Mouse (Mus musculus) CH12.LX (cell line): ENCODE results near the gene 4930455H04Rik. TPM values are rescaled to one million over a fixed set of nuclear protein-coding genes. Genes with fewer than 3 reads are reported as not detected.

Experiments
- DNase-seq: peaks from one replicate; pipeline ENCODE4 v3.0.0-alpha.2; 2013; ENCODE audit errors: extremely low read depth
- H3K27ac ChIP-seq: 2 replicates; pipeline ENCODE4 v1.5.1; 2012; ENCODE audit warnings: low read depth, mild to moderate bottlenecking, control low read depth, moderate library complexity; ENCODE audit not compliant: insufficient read depth
- H3K27me3 ChIP-seq: replicated peaks from 2 replicates; pipeline ENCODE3; 2012; ENCODE audit warnings: inconsistent platforms
- H3K36me3 ChIP-seq, 2 experiments: replicated peaks in 1 of 2; 2 replicates each; pipeline versions ENCODE3 to v1.6.1; 2012; ENCODE audit warnings: inconsistent platforms in 1 of 2, low read length in 1 of 2, mild to moderate bottlenecking in 1 of 2, mixed read lengths in 1 of 2, moderate library complexity in 1 of 2; ENCODE audit not compliant: control insufficient read depth in 1 of 2, insufficient read depth in 1 of 2
- H3K4me1 ChIP-seq, 2 experiments: 2 replicates each; pipeline ENCODE4 v1.6.1; 2012; ENCODE audit warnings: inconsistent platforms in 1 of 2, moderate library complexity in 1 of 2; ENCODE audit not compliant: insufficient read depth in 2 of 2, control insufficient read depth in 1 of 2
- H3K4me2 ChIP-seq: 2 replicates; pipeline ENCODE4 v1.6.1; 2012; ENCODE audit warnings: low read depth, mild to moderate bottlenecking, control low read depth; ENCODE audit not compliant: poor library complexity, insufficient read depth, severe bottlenecking
- H3K4me3 ChIP-seq, 3 experiments: fragments of 150-350 bp in 1 of 3; sonication (generic) in 1 of 3; replicated peaks in 1 of 3; 2 replicates each; pipeline versions ENCODE3 to v1.5.1; 2011 to 2012; ENCODE audit warnings: low read depth in 2 of 3, low read length in 2 of 3, mild to moderate bottlenecking in 2 of 3, moderate library complexity in 2 of 3, control low read depth in 1 of 3, improper control_type of control experiment in 1 of 3, inconsistent platforms in 1 of 3, mixed read lengths in 1 of 3; ENCODE audit not compliant: poor library complexity in 1 of 3
- H3K79me2 ChIP-seq: replicated peaks from 2 replicates; pipeline ENCODE4 v1.6.1; 2012; ENCODE audit warnings: mild to moderate bottlenecking, moderate library complexity; ENCODE audit not compliant: control insufficient read depth, poor library complexity, insufficient read depth, severe bottlenecking; ENCODE audit errors: extremely low read depth
- H3K9ac ChIP-seq: 2 replicates; pipeline ENCODE4 v1.6.1; 2012; ENCODE audit warnings: low read depth, mild to moderate bottlenecking, control low read depth, moderate library complexity; ENCODE audit not compliant: insufficient read depth
- H3K9me3 ChIP-seq: replicated peaks from 2 replicates; pipeline ENCODE3; 2012; ENCODE audit warnings: low read length, inconsistent platforms, mixed read lengths
- CHD2 ChIP-seq: IDR thresholded peaks from 2 replicates; pipeline ENCODE4 v1.6.1; 2011; ENCODE audit warnings: low read length, improper control_type of control experiment
- CTCF ChIP-seq, 2 experiments: IDR thresholded peaks in 1 of 2; conservative IDR thresholded peaks in 1 of 2; 2 replicates each; pipeline ENCODE4 v1.5.1; 2011 to 2012; ENCODE audit warnings: low read depth in 2 of 2, low read length in 2 of 2, improper control_type of control experiment in 1 of 2, inconsistent platforms in 1 of 2, mild to moderate bottlenecking in 1 of 2, moderate library complexity in 1 of 2
- EP300 ChIP-seq: IDR thresholded peaks from 2 replicates; pipeline ENCODE4 v1.6.1; 2011; ENCODE audit warnings: low read length, improper control_type of control experiment
- ETS1 ChIP-seq: conservative IDR thresholded peaks from 2 replicates; pipeline ENCODE4 v1.6.1; 2012; ENCODE audit warnings: low read depth, mild to moderate bottlenecking, inconsistent platforms, low read length, improper control_type of control experiment, moderate library complexity
- IRF4 ChIP-seq: IDR thresholded peaks from 2 replicates; pipeline ENCODE4 v1.6.1; 2014; ENCODE audit warnings: low read depth, mild to moderate bottlenecking, inconsistent platforms, low read length, improper control_type of control experiment
- JUN ChIP-seq: IDR thresholded peaks from 2 replicates; pipeline ENCODE4 v1.6.1; 2011; ENCODE audit warnings: low read depth, mild to moderate bottlenecking, low read length, improper control_type of control experiment, moderate library complexity; ENCODE audit not compliant: insufficient read depth
- JUND ChIP-seq: conservative IDR thresholded peaks from 2 replicates; pipeline ENCODE4 v1.6.1; 2011; ENCODE audit warnings: low read depth, low read length, improper control_type of control experiment
- KAT2A ChIP-seq: IDR thresholded peaks from 2 replicates; pipeline ENCODE4 v1.6.1; 2012; ENCODE audit warnings: low read length, improper control_type of control experiment, inconsistent platforms; ENCODE audit not compliant: insufficient replicate concordance
- MAX ChIP-seq: IDR thresholded peaks from 2 replicates; pipeline ENCODE4 v1.6.1; 2011; ENCODE audit warnings: low read length, improper control_type of control experiment
- MXI1 ChIP-seq: IDR thresholded peaks from 2 replicates; pipeline ENCODE4 v1.6.1; 2011; ENCODE audit warnings: mild to moderate bottlenecking, low read depth, low read length, improper control_type of control experiment
- MYC ChIP-seq: IDR thresholded peaks from 2 replicates; pipeline ENCODE4 v1.6.1; 2011; ENCODE audit warnings: low read depth, mild to moderate bottlenecking, improper control_type of control experiment, low read length
- NELFE ChIP-seq: IDR thresholded peaks from 2 replicates; pipeline ENCODE4 v1.6.1; 2011; ENCODE audit warnings: low read depth, low read length, improper control_type of control experiment
- POLR2A ChIP-seq: IDR thresholded peaks from 2 replicates; pipeline ENCODE4 v1.6.1; 2011; ENCODE audit warnings: low read depth, mild to moderate bottlenecking, improper control_type of control experiment, low read length
- POLR2AphosphoS2 ChIP-seq: IDR thresholded peaks from 2 replicates; pipeline ENCODE4 v1.6.1; 2011; ENCODE audit warnings: low read depth, low read length, improper control_type of control experiment
- RAD21 ChIP-seq: IDR thresholded peaks from 2 replicates; pipeline ENCODE4 v1.6.1; 2011; ENCODE audit warnings: low read depth, mild to moderate bottlenecking, low read length, improper control_type of control experiment, moderate library complexity
- RCOR1 ChIP-seq: conservative IDR thresholded peaks from 2 replicates; pipeline ENCODE4 v1.6.1; 2012; ENCODE audit warnings: low read depth, mild to moderate bottlenecking, inconsistent platforms, low read length, improper control_type of control experiment
- SMC3 ChIP-seq: IDR thresholded peaks from 2 replicates; pipeline ENCODE4 v1.6.1; 2011; ENCODE audit warnings: low read depth, low read length, improper control_type of control experiment
- TCF12 ChIP-seq: IDR thresholded peaks from 2 replicates; pipeline ENCODE4 v1.6.1; 2014; ENCODE audit warnings: low read depth, mild to moderate bottlenecking, inconsistent platforms, low read length, improper control_type of control experiment
- USF1 ChIP-seq: IDR thresholded peaks from 2 replicates; pipeline ENCODE4 v1.6.1; 2014; ENCODE audit warnings: low read depth, mild to moderate bottlenecking, inconsistent platforms, low read length, improper control_type of control experiment
- USF2 ChIP-seq: conservative IDR thresholded peaks from 2 replicates; pipeline ENCODE4 v1.6.1; 2011; ENCODE audit warnings: low read depth, low read length, improper control_type of control experiment
- ZC3H11A ChIP-seq: IDR thresholded peaks from 2 replicates; pipeline ENCODE4 v1.6.1; 2012; ENCODE audit warnings: low read depth, mild to moderate bottlenecking, inconsistent platforms, low read length, improper control_type of control experiment
- dilution Hi-C: fragments of 300-500 bp; cut with MboI; formaldehyde crosslinking; loops from 2 replicates; pipeline ENCODE4 v1.14.3; 2020; ENCODE audit warnings: low sequenced_read_pairs; ENCODE audit not compliant: extremely low pct_unique_long_range_greater_than_20kb, extremely low pct_ligation_motif_present
- in situ Hi-C: fragments of 300-500 bp; cut with MboI; formaldehyde crosslinking; loops from 3 replicates; pipeline ENCODE4 v1.14.3; 2019; ENCODE audit warnings: low sequenced_read_pairs, low pct_ligation_motif_present, low pct_unique_long_range_greater_than_20kb, mixed read lengths
- polyA plus RNA-seq: library from polyadenylated mRNA; unstranded; fragments of >175 nt; gene quantifications from 2 replicates; pipeline ENCODE4 v1.2.1, GENCODE M21; 2012; ENCODE audit warnings: low read depth; ENCODE audit not compliant: insufficient read length
- total RNA-seq, 2 experiments: library from RNA; depleted of rRNA; stranded (reverse); fragments of 300-350 nt in 1 of 2; fragments of >200 nt in 1 of 2; gene quantifications; 2 replicates each; pipeline ENCODE4 v1.2.3; 2012 to 2014

Gene 4930455H04Rik
- total and polyA plus RNA-seq, 3 experiments, result not detected

DNA sequence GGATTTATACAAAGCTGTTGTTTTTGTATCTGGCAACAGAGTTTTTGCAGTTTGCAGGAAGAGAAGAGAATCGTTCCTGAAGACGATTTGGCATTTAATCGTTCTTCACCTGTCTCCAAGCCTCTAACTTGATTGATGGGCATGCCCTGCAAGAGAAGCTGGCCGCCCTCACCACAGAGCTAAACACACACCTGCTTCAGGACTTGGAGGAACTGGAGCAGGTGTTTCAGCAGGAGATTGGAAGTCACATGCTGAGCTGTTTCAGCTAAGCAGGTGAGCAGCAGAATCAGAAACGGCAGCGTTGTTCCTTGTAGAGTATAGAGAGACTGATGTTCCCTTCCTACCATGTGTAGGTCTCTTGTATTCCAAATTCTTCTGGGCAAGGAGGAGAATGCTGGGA, 42.1 kb downstream of the 4930455H04Rik start:
- no peak for TF ChIP-seq CTCF (conservative IDR thresholded peaks at IDR 0.05 in 1 of 2, IDR thresholded peaks at IDR 0.05 in 1 of 2; ENCODE audit: low read depth in 2 of 2, low read length in 2 of 2)
- TF ChIP-seq MAX, result no peak
- no peak for TF ChIP-seq KAT2A
- no peak for DNase-seq
- Histone ChIP-seq H3K79me2 (no peaks in the 10 kb centered on the region), H3K4me1 (no peaks in the 10 kb centered on the region), H3K4me3 (no peak overlapping the region), H3K27ac (no peak overlapping the region), H3K9me3 (no peaks in the 10 kb centered on the region), H3K4me2 (no peak overlapping the region), H3K9ac (no peak overlapping the region), H3K27me3 (no peaks in the 10 kb centered on the region), H3K36me3 (no peaks in the 10 kb centered on the region)
- in situ Hi-C loops, result no loop called here
- dilution Hi-C loops, result no loop called here

DNA sequence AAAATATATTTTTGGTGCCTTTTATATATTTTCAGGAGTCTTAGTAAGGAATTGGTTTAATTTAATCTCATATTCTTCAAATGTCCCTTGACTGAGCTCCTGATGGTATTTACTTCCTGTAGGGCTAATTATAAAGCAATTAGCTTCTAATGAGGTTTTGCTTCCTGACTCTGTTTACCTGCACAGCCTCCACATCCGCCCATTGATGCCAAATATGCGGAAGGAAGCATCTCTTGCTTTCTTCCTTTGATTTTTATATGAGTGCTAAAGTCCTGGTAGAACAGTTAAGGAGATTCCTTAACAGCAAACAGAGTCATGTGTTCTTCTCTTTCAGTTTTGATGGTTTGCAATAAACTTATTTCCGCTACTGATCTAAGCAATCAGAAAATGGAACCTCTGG, 52.3 kb downstream of the 4930455H04Rik start:
- Histone ChIP-seq H3K27me3 (no peaks in the 10 kb centered on the region), H3K9me3 (no peaks in the 10 kb centered on the region), H3K36me3 (no peaks in the 10 kb centered on the region), H3K9ac (no peak overlapping the region), H3K4me2 (no peak overlapping the region), H3K27ac (no peak overlapping the region), H3K4me3 (no peak overlapping the region), H3K4me1 (no peaks in the 10 kb centered on the region), H3K79me2 (no peaks in the 10 kb centered on the region)
- in situ Hi-C loops, result no loop called here
- no peak for DNase-seq
- dilution Hi-C loops, result no loop called here
- TF ChIP-seq MYC, result no peak
- no peak for TF ChIP-seq MXI1
- TF ChIP-seq TCF12, result no peak
- TF ChIP-seq CHD2, result no peak
- no peak for TF ChIP-seq USF2
- no peak for TF ChIP-seq IRF4

DNA sequence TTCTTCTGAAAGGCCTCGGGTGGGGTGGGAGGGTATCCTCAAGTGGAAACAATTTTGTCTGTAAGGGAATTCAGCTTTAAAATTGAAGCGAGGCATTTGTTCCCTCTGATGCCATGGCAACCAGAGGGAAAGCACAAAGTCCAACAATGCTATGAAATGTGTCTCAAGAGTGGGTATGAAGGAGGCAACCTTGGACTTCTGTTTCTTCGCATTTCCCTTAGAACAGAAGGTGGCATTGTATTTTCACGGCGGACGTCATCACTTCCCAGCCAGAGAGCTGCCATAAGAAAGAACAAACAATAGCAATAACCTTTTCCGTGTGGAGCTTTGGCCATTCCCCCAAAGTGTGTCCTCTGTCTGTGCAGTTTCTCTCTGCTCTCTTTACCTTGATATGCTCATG, 53.8 kb downstream of the 4930455H04Rik start:
- Histone ChIP-seq H3K4me2 (no peak overlapping the region), H3K9ac (no peak overlapping the region), H3K9me3 (no peaks in the 10 kb centered on the region), H3K36me3 (no peaks in the 10 kb centered on the region), H3K27me3 (no peaks in the 10 kb centered on the region), H3K4me1 (no peaks in the 10 kb centered on the region), H3K27ac (no peak overlapping the region), H3K79me2 (no peaks in the 10 kb centered on the region)
- in situ Hi-C loops (no loop called here), dilution Hi-C loops (no loop called here)
- no peak for DNase-seq
- TF ChIP-seq POLR2A (no peak), USF1 (no peak), POLR2AphosphoS2 (no peak), JUN (no peak), KAT2A (no peak), ETS1 (no peak), SMC3 (no peak), MXI1 (no peak), JUND (no peak), IRF4 (no peak), NELFE (no peak), EP300 (no peak), RCOR1 (no peak), RAD21 (no peak), CTCF (conservative IDR thresholded peaks at IDR 0.05 in 1 of 2, IDR thresholded peaks at IDR 0.05 in 1 of 2; ENCODE audit: low read depth in 2 of 2, low read length in 2 of 2) (no peak), ZC3H11A (no peak), USF2 (no peak), TCF12 (no peak), CHD2 (no peak)
- TF ChIP-seq, all 38 proteins: peak for 0
- no peak overlapping the region for H3K4me3 ChIP-seq
